Mouse (Mus musculus) ES-E14 (cell line): ENCODE measurements around the gene Six4.

ENCODE experiments used
- HCFC1 ChIP-seq: IDR thresholded peaks from 2 replicates; pipeline ENCODE4 v1.6.1; 2012; ENCODE audit warnings: low read length, inconsistent platforms, borderline replicate concordance; ENCODE audit not compliant: insufficient read depth
- ZC3H11A ChIP-seq: IDR thresholded peaks from 2 replicates; pipeline ENCODE4 v1.6.1; 2012; ENCODE audit warnings: low read depth, mild to moderate bottlenecking, inconsistent platforms, low read length, borderline replicate concordance
- ZNF384 ChIP-seq: IDR thresholded peaks from 2 replicates; pipeline ENCODE4 v1.6.1; 2012; ENCODE audit warnings: low read depth, low read length, inconsistent platforms

GRCm38 (mm10) chr12:73050305-73050704 lies 63.0 kb downstream of the Six4 start:
- no peak for TF ChIP-seq ZNF384
- TF ChIP-seq ZC3H11A, result no peak
- TF ChIP-seq HCFC1, result no peak
